Mouse (Mus musculus) 3134 (cell line): ENCODE results near the gene Ddx27.
"Not testable (repeated sequence)": the region's sequence is repeated elsewhere in the genome, so short reads cannot be mapped to it uniquely, and the experiment has no call there.

ENCODE experiments used
- DNase-seq: peaks from one replicate; pipeline ENCODE4 v3.0.0-alpha.2; 2011; ENCODE audit warnings: low spot score; ENCODE audit not compliant: insufficient read length; ENCODE audit errors: extremely low read depth

Gene Ddx27

DNA sequence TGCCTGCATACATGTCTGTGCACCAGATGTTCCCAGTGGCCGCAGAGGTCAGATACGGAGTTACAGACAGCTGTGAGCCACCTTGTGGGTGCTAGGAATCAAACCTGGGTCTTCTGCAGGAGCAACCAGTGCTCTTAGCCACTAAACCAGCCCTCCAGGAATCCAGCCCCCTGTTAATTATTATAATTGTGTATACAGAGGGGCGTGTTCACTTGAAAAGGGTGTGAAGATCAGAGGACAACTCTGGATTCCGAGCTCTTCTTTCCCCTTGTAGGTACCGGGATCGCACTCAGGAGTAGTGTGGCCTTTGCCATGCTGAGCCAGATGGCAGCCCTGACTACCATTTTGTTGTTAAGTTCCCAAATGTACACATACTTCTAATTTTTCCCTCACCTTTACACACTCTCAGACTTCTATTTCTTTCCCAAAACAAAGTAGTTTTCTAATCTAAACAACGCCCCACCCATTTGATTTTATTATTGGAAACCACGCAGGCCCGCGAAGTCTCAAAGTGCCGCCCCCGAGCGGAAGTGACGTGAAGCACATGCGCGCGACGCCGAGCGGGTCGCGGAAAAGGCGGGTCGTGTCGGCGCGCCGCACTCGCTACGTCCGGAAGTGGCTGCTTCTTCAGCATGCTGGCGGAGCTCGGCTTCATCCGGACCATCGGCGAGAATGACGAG is at the start of gene Ddx27:
TSS of gene Ddx27 (plus strand) at position 492 of the 680 bp plus-strand sequence.
- peak; percentile 97 for DNase-seq

DNA sequence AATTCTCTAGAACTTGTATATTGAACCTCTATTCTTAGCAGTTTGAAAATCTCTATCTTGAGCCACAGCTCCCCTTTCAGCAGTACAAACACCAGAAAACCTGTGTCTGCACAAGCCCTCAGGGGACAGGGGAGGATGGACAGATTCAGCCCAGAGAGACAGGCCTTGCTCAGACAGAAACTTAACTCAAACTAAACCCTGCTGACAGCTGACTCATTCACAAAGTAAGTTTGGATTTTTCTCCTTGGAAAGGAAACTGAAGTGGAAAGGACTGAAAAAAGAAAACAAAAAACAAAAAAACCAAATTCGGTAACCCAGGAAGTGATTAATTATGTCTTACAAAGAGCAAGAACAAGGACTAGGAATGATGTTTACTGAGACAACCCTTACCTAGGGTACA is 41.8 kb upstream of the Ddx27 start:
- no peak for DNase-seq

DNA sequence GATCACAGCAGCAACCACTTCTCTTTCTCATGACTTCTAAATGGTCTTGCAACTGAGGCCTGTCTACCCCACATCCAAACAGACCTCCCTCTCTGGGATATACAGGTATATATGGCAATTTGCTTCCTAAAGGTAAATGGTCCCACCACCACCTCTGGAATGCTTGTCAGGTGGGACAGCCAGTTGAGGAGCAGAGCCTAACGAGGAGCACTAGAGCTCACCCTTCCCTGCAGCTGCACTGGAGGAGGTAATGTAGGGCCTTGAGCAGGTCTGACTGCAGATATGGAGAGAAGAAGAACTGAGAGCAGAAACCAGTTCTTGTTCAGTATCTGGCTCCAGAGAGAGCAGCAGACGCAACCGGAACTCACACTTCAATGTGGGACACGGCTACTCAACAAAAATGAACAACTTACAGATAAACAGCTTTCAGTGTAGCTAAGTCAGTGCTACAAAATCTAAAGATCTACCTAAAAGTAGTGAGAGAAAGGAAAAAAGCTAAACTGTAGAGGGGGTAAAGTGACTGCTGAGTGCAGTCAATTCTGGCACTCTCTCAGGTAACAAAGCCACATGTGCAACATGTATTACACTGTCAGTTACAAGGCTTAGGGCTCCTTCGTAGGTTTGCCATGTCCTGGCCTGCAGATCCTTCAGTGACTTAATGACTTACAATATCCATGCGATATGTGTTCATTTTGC is 40.7 kb upstream of the Ddx27 start:
- no peak for DNase-seq

DNA sequence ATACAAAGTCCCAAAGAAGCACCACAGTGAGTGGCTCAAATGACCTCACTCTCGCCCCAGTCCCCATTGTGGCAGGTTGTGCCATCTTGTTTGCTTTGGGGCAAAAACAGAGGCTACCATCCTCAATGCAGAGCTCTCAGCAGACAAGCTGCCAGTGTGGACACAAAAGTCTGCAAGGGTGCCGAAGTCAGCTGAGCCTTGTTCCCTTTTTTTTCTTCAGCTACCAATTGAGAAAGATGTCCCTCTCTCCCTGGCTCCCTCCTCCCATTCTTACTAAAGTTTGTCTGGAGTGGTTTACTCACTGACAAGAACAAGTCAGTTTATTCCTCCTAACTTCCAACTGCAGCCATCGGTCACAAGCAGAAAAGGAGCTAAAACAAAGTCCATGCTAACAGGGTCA is 38.6 kb upstream of the Ddx27 start:
- DNase-seq = no peak

DNA sequence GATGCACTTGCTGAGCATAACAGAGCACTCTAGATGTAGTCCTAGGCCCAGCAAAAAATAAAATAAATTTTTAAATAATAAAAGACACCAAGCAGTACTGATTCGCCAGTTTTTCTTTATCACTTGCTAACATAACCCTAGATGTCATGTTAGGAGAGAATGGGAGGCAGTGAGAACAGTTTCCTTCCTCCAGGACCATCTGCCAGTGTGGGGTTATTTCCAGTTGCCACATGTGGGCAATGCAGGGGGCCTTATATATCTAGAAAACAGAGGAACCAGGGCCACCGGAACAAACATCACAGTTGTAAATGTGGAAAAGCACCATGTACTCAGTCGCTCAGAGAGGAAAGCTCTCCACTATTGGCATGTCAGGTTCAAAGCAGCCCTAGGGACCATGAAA is 37.5 kb upstream of the Ddx27 start:
- DNase-seq = no peak

DNA sequence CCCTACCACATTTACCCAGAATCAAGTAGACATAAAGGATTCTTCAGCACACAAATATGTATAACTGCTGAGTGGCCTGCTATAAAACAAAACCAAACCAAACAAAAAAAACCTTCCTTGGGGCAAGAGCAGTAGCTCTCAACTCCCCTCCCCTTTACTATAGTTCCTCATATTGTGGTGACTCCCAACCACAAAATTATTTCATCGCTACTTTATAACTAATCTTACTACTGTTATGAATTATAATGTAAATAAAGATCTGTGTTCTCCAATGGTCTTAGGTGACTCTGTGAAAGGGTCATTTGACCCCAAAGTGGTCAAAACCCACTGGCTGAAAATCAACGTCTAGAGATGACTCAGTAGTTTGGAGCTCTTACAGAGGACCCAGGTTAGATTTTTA is 34.8 kb upstream of the Ddx27 start:
- no peak for DNase-seq

DNA sequence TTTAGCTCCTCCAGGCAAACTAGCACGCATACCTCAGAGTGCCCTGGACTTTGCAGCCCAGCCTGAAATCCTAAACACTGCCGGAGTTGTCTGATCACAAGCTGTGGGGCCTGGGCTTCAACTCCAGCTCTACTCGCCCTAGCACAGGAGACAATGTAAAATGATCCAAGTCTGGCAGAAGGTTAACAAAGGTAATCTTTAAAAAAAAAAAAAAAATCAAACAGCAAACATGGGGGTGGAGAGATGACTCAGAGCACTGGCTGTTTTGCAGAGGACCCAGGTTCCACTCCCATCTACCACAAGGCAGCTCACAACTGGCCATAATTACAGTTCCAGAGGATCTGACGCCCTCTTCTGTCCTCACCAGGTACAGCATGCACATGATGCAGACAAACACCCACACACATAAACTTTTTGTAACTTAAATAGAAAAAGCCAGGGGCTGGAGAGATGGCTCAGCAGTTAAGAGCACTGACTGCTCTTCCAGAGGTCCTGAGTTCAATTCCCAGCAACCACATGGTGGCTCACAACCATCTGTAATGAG is 31.6 kb upstream of the Ddx27 start:
- no peak for DNase-seq

DNA sequence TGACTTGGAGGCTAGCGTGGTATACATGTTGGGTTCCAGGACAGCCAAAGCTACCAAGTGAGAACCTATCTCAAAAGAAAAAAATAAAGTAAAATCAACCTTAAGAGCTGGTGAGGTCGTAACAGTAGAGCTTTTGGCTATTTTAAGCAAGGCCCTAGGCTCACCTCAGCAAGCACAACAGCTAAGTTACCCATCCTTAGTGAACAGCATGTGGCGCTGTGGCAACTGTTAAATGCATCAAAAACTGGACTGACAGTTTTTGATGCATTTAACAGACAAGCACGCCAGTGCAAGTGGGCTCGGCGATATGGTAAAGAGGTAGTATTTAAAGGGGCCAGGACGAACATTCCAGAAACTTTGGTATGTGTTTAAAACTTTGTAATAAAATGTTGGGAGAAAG is 24.1 kb upstream of the Ddx27 start:
- no peak for DNase-seq

DNA sequence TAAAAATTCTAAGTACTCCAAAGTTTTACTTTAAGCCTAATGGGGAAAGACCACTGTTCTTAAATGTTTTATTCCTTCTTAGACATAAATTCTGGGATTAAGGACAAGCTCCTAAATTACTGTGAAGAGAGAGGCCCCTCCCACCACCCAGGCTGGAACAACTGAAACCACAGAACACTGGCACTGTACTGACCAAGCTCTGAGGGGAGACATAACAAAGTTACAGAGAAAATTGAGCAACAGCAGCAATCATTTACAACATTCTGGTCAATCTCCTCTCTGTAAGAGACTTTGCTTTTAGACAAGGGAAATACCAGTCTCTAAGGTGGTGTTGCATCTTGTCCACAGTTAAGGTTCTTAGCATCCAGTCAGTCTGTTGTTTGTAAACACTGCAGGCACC is 23.0 kb upstream of the Ddx27 start:
- peak; percentile 32 for DNase-seq

DNA sequence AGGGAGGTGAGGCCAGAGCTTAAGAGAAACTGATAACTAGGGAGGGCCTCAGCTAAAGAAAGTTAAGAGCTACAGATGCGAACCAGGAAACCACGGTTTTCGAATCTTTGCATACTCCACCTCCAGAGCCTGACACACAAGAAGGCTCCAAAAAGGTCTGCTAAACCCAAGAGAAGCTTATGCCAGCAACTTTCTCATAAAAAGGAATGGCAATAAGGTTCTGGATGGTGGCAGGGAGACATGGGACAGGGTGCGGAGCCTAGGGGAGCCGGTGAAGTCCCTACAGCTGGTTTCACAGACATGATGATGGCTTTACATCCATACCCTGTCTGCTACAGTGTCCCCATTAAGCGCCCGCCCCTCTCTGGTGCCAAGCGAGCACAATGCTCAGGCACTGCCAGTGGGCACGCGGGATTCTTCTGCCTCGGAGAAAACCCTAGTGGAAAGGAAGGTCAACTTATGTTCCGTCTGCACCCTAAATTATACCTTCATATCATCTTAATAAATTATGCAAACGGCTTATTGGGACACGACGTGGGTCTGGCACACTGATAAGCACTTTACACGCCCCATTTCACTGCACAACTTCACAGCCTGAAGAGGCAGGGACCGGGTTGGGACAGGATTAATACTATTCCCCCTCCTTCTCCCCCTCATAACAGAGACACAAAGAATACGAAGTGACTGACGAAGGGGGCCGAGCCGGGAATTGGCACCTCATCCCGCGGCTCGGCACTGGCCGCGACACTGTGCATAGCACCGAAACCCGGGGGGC is 19.8 kb upstream of the Ddx27 start:
- DNase-seq = peak; percentile 40

DNA sequence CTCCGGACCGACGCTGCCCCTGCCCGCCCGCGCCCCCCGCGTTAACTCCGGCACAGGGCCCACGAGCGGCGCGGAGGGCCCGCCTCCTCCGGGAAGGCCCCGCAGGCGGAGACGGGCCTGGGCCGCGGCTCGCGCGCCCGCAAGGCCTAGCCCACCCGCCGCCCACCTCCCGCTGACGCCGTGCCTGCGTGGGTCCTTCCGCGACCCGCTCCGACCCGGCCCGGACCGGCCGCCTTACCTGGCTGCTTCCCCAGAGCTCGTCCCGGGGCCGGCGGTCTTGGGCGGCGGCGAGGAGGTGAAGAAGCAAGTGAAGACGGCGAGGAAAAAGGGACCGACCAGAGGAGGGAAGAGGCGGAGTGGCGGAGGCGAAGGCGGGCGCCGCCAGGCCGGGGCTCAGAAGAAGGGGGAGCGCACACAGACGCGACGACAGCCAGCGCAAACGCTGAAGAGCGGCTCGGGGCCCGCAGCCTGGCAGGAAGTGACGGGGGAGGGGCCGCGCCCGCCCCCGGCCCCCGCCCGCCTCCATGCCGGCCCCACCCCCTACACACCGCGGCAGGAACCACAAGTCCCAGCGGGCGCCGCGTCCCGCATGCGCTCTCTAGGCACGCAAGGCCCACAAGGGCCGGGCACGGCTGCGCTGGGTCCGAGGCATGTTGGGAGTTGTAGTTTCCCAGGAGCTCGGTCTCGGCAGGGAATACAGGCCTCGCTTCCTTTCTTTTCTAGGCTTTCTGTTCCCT is 19.0 kb upstream of the Ddx27 start, which contains the start of gene Stau1:
TSS of gene Stau1 (minus strand) at position 504 of the 737 bp plus-strand sequence.
- DNase-seq = peak; percentile 92

DNA sequence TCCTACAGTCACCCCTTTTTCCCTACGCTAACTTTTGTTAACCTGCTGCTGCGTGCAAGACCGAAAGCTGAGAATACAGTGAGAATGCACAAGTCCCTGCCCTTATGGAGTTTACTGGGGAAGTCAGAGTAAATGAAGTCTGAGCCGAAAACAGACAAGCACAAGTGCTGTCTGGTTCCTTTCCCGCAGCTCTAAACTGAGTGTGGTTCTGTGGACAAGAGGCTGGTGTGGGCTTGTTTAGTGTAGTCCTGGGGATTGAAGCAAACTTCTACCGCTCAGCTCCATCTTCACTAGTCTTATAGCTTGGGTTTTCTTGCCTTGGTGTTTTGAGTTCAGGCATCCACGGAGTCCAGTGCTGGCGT is 18.5 kb upstream of the Ddx27 start:
- DNase-seq = no peak

DNA sequence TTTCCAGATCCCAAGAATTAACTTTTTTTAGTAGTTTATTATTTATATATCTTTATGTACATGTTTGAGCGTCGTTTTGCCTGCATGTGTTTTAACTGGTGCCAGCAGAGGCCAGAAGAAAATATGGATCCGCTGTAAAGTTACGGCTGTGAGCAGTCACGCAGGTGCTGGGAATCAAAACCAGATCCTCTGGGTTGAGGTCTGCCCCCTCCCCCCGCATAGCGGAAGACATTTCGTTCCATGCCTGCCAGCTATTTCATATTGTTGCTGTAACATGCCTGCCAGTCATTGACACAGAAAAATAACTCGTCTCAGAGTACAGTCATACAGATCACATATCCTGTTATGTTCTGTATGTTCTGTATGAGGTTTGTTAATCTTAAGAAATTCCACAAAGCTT is 13.5 kb upstream of the Ddx27 start:
- no peak for DNase-seq

DNA sequence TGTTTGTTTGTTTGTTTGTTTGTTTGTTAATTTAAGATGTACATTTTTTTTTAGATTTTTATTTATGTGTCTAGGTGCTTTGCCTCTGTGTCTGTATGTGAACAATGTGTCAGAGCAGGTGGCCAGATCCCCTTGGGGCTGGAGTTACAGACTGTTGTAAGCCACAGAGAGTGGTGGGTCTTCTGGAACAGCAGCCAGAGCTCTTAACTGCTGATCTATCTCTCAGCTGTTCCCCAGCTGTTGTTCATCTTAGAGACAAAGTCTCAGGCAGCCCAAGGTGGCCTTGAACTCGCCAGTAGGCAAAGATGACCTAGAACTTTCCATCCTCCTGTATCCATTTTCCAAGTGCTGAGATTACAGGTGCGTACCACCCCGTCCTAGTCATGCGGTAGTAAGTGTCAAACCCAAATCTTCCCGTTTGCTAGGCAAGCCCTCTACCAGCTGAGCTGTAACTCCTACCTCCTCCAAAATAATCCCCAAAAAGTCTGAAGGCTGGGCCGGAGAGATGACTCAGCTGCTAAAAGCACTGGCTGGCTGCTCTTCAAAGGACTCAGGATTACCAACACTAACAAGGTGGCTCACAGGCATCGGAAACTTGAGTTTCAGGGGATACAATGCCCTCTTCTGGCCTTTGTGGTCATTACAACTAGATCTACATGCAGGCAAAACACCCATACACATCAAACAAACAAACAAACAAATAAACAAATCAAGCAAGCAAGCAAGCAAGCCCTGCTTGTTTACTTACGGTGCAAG is 10.7 kb upstream of the Ddx27 start:
- peak; percentile 52 for DNase-seq

DNA sequence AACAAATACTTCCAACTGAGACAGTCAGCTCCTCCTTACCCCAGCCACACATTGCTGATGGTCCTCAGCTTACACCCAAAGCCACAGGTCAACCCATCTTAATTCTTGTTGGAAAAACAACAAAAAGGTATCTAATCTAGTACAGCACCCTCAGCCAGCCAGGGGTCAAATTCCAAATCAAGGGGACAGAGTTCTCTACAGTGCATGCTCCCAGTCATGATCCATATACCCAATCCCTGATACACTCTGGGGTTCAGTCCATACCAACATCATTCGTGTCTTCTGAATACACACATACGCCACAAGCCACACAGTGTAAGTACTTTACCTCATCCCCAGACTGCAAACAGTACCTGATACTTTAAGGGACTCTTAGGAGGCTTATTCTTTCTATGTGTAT is 8.6 kb upstream of the Ddx27 start:
- DNase-seq = no peak

DNA sequence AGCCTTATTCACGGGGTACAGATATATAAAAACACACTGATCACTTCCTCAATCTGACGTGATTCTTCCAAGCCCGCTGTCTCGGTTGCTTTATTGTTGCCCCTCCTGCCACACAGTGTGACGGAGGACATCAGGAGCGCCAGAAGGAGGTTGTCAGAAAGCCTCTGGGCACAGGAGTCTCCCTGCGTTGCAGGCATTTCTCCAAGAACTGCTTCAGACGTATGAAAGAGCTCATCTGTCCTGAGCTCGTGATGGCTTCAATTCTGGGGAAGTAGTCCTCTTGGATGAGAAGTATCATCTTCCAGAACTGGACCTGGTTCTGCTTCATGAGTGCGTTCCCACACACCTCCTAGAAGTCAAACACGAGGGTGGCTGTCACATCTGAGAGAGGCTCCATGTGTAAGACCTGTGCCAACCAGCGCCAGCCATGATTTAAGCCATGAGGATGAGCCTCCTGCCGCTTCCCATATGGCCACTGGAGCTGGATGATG is 7.9 kb upstream of the Ddx27 start:
- no peak for DNase-seq

DNA sequence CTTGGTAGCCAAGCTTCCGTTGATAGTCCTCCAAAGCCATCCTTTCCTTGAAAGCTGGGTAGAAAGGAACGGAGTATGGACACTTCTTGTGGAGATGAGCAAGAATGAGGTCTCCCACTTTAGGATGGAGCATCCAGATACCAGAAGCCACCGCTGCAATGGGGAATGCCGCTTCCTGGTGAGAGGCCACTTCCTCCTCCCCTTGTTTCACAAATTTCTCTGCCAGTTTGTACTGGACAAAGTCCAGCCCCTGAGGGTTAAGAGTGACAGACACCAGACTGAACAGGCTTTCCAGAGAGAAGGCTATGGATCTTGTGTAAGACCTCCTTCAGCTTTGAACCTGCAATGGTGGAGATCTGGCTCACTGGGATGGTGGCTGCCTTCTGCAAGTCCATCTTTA is 7.4 kb upstream of the Ddx27 start:
- not testable (repeated sequence) for DNase-seq

DNA sequence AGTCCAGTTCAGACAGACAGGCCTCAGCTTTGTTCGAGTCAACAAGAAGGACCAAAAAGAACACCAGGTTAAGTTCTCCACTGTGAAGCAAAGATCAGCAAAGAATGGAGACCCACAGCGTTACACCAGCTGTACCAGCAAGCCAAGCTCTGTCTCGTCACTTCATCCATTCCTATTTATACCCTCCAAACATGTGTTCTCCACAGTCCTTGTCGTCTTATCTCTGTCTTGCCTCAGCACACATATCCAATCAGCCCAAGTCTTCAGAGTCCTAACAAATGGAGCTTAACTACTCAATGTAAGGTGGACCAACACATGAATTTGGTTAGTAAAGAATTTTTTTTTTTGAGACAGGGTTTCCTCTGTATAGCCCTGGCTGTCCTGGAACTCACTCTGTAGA is 5.5 kb upstream of the Ddx27 start:
- no peak for DNase-seq

DNA sequence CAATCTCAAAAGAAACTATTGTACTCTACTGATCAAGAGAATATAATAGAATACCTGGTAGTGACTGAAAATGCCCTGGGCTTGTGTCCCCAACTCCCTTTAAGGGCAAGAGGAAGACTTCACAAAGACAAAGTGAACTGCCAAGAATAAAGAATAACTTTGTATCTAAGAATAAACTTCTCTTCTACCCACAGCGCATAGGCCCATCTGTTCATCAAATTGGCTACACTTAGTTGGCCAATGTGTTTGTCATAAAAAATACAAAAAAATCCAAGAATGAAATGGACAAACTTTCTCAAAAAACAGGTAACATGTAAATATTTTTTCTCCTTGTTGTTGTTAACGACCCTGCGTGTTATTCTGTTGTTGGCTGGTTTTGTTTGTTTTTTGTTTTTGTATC is 4.4 kb upstream of the Ddx27 start:
- DNase-seq = no peak

DNA sequence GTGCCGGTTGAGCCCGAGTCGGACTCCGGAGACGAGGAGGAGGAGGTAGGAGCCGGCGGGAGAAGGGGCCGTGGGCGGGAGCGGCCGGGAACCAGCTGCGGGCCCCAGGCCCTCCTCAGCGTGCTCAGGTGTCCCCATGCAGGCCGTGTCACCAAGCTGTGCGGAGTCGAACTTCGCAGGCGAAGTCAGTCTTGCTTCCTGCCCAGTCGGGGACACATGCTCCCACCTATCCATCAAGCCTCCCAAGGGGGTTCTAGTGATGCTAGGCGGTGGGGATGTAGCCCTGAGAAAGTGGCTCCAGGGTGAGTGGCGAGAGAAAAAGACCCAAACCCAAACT is 357 bp downstream of the Ddx27 start:
- DNase-seq = no peak
